Mouse (Mus musculus) cerebellum, postnatal 14 days (tissue): ENCODE results near the gene Krt17.
"Not testable (repeated sequence)": the region's sequence is repeated elsewhere in the genome, so short reads cannot be mapped to it uniquely, and the experiment has no call there.

Experiments
- DNase-seq, 2 experiments: peaks; one replicate each; pipeline ENCODE4 v3.0.0; 2021; ENCODE audit warnings: mixed read lengths in 2 of 2

Krt17 gene

DNA sequence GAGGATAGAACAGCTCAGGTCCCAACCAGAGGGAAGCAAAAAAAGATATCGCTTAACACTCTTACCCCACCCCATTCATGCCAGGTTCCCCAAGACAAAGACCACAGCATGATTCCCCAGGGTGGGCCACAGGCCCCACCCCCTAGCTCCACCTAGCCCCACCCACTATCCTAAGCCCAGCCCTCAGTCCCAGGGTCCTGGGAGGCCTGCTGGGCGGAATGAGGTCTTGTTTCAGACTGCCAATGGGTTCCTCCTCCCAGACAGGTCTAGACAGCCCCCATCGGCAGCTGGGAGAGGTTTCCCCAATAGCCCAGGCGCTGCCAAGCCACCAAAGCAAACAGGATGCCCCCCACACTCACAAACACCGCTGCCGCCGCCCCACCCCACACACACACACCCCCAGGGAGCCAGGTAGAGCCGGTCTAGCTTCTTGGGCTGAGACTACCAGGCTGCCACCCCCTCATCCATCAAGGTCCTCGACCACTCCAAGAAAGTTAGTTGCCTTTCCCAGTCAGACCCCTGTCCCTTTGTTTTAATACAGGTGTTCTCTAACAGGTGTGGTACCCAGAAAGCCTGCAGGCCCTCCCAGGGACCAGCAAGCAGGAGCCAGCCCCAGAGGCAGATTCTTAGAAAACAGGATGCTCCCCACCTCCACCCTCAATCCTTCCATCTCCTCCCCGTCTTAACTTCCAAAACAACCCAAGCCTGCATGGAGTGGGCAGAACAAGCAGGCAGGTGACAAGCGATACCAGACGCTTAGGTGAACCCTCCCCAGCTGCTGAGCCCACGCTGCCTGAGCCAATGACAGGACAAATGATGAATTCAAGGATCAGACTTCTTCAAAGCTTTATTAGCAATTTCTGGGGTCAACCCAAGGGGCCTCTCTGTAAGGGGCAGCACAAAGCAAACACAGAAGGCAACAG lies 1.5 kb upstream of the Krt17 start:
- no peak for DNase-seq

DNA sequence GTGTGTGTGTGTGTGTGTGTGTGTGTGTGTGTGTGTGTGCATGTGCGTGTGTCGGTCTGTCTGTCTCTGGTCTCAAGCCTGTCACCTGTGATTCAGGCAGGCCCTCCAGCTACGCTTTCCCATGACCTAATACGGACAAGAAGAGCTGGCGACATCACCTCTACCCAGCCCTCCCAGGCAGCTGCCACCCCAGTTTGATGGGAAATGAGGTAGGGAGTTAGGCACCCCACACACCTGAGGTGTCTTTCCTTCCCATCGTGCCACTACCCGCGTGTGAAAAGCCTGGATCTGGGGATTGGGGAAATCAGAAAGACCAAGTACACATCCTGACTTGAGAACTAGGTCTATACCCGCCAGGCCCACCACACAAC lies 391 bp upstream of the Krt17 start:
- DNase-seq, result no peak

DNA sequence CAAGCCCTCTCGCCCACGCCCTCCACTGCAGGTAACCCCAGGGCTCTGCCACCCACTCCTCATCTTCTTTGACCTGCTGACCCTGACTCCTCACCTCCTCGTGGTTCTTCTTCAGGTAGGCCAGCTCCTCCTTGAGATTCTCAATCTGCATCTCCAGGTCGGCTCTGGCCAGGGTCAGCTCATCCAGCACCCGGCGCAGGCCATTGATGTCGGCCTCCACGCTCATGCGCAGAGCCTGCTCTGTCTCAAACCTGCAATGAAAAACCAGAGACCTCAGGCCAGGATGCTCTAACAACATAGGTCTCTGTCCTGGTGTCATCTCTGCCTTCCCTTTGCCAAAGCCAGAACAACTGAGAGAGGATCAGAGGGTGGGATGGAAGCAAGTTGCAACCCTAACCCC lies 1.8 kb downstream of the Krt17 start:
- no peak for DNase-seq

DNA sequence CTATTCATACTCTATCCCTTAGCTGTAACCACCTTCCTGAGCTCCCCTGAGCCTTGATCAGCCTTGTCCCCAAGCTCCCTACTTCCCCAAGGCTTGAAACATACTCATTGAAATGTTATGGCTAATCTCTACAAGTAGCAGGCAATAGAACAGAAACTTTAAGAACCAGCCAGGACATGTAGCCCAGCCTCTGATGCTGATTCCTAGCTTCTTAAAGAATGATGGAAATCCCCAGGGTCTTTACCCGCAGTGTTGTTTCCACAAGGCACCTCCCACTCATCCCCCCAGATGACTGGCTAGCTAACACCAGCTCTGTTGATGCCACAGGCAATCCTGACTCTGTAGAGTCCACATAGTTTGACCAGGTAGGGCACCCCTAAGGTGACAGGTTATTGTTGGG lies 2.9 kb downstream of the Krt17 start:
- no peak for DNase-seq

DNA sequence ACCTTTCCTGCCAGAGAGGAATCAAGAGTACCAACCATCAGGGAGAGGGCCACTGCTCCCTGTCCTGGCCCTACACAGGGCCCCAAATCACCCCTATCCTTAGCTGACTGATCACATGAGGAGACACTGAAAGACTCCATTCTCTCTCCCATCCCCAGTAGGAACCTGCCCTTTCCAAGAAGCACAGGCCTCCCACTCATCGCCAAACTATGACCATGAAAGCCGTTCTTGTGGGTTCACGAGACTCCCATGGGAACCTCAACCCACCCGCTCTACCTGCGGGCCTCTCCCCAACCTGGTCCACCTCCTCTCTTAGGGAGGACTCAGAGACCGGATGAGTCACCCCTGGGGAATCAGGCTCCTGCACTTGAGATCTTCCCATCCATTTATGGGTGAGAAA lies 5.3 kb downstream of the Krt17 start:
- no peak for DNase-seq

DNA sequence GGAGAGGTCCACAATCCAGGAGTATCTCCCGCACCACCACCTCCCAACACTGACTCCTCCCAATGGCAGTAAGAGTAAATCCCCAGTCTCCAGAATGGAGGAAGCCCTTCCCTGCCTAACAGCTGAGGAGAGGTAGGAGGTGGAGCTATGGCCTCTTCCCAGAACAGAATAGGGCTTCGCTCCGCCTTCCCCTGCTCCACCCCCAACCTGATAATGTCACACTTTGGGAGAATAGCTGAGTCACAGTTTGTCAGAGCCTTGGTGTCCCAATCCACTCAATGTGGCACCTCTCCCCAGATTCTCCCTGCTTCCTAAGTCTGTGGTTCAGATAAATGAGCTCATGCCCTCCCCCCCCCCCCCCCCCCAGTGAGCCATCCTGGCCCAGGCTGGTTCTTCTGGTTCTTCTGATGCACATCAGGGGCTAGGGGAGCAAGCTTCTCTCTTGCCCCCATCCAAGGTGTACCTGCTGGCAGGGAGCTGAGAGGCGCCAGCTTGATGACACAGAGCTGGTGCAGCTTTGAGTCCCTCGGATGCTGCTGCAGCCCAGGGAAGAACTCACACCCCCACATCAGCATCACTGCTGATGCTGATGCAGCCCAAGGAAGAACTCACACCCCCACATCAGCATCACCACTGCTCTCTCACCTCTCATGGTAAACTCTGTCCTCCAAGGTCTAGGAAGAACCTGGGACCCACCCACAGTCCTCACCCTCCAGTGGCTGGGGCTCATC lies 6.3 kb downstream of the Krt17 start:
- DNase-seq, result no peak

DNA sequence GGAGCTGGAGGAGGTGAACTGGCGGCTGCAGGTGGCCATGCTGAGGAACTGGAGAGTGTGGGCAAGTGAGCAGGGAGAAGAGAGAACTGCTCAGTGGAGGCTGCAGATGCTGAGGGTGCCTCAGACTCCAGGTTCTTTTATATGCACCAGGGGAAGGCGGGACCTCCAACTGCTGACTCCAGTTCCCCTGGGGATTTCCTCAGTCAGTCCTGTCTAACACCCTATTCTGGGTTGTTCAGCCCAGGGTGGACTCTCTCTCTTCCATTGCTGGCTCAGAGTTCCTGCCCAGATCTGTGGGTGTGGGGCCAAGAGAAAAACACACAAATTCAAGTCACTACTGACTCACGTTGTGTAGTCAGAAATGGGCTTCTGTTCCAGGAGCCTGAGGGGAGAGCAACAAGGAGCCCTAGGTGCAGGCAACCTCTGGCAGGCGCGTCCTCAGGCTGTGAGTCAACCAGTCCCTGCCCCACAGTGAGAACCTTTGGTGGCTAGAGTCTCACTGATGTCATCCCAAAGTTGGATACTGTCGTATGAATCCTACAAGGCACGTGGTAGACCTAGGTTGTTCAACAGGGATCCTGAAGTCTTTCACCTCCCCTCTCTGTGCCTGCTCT lies 11.9 kb downstream of the Krt17 start, which contains the start of gene Krt16:
Gene Krt16 (minus strand): TSS at position 51 of the 614 bp plus-strand sequence.
- no peak for DNase-seq

DNA sequence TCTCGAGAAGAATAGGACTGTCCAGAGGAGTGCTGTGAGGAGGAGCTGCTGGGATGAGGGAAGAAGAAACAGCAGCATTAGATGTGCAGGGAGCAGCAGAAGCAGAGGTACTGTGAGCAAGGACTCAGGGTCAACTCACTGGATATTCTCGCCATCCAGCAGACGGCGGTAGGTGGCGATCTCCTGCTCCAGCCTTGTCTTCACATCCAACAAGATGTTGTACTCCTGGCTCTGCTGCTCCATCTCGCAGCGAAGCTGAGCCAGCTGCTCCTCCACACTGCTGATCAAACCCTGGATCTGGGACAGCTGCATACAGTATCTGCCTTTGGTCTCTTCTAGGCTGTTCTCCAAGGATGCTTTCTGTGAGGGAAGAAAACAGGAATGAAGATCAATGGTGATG lies 14.4 kb downstream of the Krt17 start:
- DNase-seq, result not testable (repeated sequence)

DNA sequence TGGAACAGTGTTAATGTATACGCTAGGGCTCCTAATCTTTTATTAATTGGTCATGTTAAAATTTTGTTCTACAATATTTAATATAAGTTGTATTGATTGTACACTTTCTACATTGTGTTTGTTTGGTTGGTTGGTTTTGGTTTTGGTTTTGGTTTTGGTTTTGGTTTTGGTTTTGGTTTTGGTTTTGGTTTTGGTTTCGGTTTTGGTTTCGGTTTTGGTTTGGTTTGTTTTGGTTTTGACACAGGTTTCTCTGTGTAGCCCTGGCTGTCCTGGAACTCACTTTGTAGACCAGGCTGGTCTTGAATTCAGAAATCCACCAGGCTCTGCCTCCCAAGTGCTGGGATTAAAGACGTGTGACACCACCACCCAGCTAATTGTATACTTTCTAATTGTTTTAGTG lies 20.6 kb downstream of the Krt17 start:
- not testable (repeated sequence) for DNase-seq

DNA sequence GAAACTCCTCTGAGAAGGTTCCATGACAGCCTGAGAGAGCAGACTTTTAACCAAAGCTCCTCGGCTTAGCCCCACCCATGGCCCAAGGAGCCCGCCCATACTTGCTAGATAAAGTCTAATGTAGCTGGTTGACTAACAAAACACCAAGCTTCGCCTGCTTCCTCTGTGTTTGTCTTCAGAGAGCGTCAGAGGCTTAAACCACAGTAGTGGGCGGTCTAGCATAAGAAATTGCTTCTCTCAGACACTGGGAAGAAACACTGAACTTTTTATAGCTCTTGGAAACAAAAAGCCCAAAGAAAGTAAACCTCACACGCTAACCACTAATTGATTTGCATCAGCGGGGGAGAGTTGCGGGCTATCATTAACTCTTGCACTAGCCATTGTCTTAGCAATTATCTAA lies 39.1 kb downstream of the Krt17 start:
- DNase-seq, result no peak

DNA sequence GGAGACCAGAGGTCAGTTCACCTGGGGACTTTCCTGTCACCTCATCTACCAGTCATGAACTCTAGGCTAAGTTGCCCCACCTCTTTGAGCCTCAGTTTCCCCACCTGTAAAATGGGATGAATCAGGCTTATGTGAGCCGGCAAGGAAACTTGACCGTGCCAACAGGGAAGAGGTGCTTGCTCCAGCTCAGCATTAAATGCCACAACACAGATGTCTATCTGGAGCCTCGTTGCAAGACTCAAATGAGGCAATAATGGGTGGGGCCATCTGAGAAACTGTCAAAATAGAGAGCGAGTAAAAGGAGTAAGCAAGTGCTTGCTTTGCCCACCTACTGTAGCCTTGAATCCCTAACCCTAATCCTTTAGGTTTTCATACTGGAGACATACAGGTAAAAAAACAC lies 41.5 kb downstream of the Krt17 start:
- DNase-seq, result no peak

DNA sequence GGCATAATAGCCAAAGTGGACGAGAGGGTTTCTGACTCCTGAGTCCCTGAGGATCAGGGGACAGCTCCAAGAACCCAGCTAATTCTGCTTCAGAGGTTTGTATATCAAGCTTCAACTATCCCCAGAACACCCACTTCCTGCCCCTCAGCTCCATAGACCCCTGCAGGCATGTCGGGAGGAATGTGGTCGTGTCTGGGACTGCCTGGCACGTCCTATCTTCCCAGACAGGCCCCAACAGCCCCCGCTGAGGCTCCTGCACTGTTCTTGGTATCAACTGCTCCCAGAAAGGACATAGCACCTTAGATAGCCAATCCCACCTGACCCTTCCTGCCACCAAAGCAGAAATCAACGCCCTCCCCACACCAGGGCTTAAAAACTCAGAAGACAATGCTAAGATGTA lies 52.3 kb downstream of the Krt17 start:
- no peak for DNase-seq

DNA sequence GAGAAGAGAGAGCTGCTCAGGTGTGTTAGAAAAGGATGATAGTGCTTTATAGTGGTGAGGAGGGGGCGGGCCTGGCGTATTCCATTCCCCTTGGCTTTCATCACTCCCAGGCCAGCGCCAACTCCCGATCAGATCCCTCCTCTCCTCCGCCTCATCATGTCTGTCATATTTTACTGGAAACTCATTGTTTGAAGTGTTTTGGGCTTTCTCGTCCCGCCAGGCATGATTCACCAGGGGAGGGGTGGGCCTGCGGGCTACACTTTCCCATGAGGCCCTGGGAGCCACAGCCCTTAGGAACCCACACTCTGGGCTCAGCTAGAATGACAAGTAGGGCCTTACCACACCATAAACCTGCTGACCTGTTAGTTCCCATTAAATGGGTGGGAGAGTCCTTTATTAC lies 53.3 kb downstream of the Krt17 start, which contains the start of gene Krt14:
Gene Krt14 (minus strand): TSS at position 51 of the 400 bp plus-strand sequence.
- DNase-seq, result no peak
